Mouse (Mus musculus): ENCODE measurements around the gene Oosp2. TPM values are rescaled to one million over a fixed set of nuclear protein-coding genes. Genes with fewer than 3 reads are reported as not detected.

Gene Oosp2
- polyA plus RNA-seq, 1 experiment from 2014 or later: 0.19 TPM

GRCm38 (mm10) chr19:11613084-11613483 lies 47.3 kb downstream of the Oosp2 start:
- Histone ChIP-seq H3K27me3 (ENCODE audit: insufficient read depth, low read length) (no peaks in the 10 kb centered on the region), H3K9ac (replicated peaks) (no peak overlapping the region), H3K4me3 (ENCODE audit: low read depth, low read length) (no peak overlapping the region), H3K9me3 (ENCODE audit: low read length) (no peaks in the 10 kb centered on the region), H3K4me2 (ENCODE audit: low read depth, low read length) (no peak overlapping the region), H3K36me3 (replicated peaks; ENCODE audit: insufficient read depth, low read length) (no peaks in the 10 kb centered on the region), H3K4me1 (ENCODE audit: insufficient read depth) (peaks cover 2% of the 10 kb centered on the region; the same call in 1 of the 2 replicates), H3K27ac (ENCODE audit: low read depth) (no peak overlapping the region)
- DNase-seq: no peak
- ATAC-seq: no peak
- TF ChIP-seq EP300 (IDR thresholded peaks at IDR 0.05; ENCODE audit: low read depth) (peak; percentile 18; the same call in 1 of the 2 replicates), CTCF (IDR thresholded peaks at IDR 0.05; ENCODE audit: low read depth) (no peak)
- 44% methylated on average over 1 of the region's 1 CpGs for WGBS (ENCODE audit: insufficient replicate concordance)

DNA sequence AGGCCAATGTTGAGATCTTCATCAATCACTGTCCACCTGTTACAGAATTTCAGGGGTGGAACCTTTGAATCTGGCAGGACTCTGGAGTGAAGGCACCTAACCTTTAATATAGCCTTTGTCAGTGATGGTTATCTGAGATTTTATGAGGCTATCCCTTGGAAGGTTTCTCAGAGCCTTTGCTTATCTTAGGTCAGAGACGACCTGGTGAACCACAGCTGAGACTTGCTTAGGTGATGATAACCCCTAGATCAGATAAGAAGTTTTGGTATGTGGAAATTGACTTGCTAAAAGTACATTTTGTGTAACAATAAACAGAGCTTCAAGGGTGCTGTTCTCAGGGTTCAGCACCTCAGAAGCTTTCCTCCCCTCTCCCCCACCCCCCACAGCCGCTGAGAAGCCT lies 48.1 kb downstream of the Oosp2 start:
- TF ChIP-seq EP300 (IDR thresholded peaks at IDR 0.05; ENCODE audit: low read depth) (no peak), CTCF (IDR thresholded peaks at IDR 0.05; ENCODE audit: low read depth) (no peak)
- ATAC-seq (no peak), DNase-seq (no peak)
- no peak overlapping the region for H3K27ac ChIP-seq (ENCODE audit: low read depth)
- H3K9me3 ChIP-seq (ENCODE audit: low read length): no peaks in the 10 kb centered on the region
- H3K27me3 ChIP-seq (ENCODE audit: insufficient read depth, low read length): no peaks in the 10 kb centered on the region
- no peaks in the 10 kb centered on the region for H3K36me3 ChIP-seq (replicated peaks; ENCODE audit: insufficient read depth, low read length)
- H3K4me3 ChIP-seq (ENCODE audit: low read depth, low read length): no peak overlapping the region
- peaks cover 2% of the 10 kb centered on the region; the same call in 1 of the 2 replicates for H3K4me1 ChIP-seq (ENCODE audit: insufficient read depth)
- no peak overlapping the region for H3K4me2 ChIP-seq (ENCODE audit: low read depth, low read length)
- no peak overlapping the region for H3K9ac ChIP-seq (replicated peaks)
- 47% methylated on average over 2 of the region's 2 CpGs for WGBS (ENCODE audit: insufficient replicate concordance)

DNA sequence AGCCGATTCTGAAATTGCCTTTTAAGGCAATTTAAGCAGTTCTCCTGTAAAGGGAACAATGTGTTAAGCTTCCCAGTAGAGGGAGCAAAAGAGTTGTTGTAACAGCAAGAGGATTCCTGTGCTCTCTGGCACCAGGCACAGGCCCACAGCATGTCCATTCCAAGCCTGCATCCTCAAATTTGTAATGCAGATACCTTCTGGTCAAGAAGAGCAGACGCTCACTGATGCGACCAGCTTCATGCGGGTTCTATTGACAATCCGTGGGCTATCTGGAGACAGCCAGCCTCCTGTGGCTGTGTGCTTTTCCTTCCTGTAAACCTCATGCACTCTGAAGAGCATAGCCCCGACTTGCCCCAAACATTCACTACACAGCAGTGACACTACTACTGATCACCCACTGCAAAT lies 48.8 kb downstream of the Oosp2 start:
- Histone ChIP-seq H3K9me3 (ENCODE audit: low read length) (no peaks in the 10 kb centered on the region), H3K4me1 (ENCODE audit: insufficient read depth) (peaks cover 2% of the 10 kb centered on the region; the same call in 1 of the 2 replicates), H3K4me2 (ENCODE audit: low read depth, low read length) (no peak overlapping the region), H3K36me3 (replicated peaks; ENCODE audit: insufficient read depth, low read length) (no peaks in the 10 kb centered on the region), H3K4me3 (ENCODE audit: low read depth, low read length) (no peak overlapping the region), H3K27me3 (ENCODE audit: insufficient read depth, low read length) (no peaks in the 10 kb centered on the region), H3K9ac (replicated peaks) (no peak overlapping the region), H3K27ac (ENCODE audit: low read depth) (no peak overlapping the region)
- WGBS (ENCODE audit: insufficient replicate concordance): 11% methylated on average over 6 of the region's 6 CpGs
- DNase-seq (no peak), ATAC-seq (peak; percentile 54; the same call in 1 of the 2 replicates)
- peak; percentile 78 for TF ChIP-seq CTCF (IDR thresholded peaks at IDR 0.05; ENCODE audit: low read depth)
- no peak for TF ChIP-seq EP300 (IDR thresholded peaks at IDR 0.05; ENCODE audit: low read depth)

DNA sequence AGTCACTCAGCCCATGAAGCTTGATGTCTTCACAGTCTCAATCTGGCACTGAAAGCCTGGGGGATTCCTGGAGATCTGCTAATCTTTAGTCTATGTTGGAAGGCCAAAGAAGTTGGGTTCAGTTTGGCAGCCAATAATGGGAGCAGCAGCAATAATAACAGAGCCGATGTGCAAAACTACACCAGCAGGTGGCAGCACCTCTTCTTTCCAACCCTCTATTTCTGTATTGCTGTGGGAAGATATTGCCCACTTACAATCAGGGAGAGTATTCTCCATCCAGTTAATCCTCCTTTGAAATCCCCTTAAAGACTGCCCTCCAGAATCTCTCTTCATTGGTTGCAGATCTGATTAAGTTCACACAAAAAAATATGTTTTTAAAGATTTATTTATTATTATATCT lies 52.2 kb downstream of the Oosp2 start:
- DNase-seq: peak; percentile 69
- TF ChIP-seq CTCF (IDR thresholded peaks at IDR 0.05; ENCODE audit: low read depth): peak; percentile 77
- no peak for TF ChIP-seq EP300 (IDR thresholded peaks at IDR 0.05; ENCODE audit: low read depth)

DNA sequence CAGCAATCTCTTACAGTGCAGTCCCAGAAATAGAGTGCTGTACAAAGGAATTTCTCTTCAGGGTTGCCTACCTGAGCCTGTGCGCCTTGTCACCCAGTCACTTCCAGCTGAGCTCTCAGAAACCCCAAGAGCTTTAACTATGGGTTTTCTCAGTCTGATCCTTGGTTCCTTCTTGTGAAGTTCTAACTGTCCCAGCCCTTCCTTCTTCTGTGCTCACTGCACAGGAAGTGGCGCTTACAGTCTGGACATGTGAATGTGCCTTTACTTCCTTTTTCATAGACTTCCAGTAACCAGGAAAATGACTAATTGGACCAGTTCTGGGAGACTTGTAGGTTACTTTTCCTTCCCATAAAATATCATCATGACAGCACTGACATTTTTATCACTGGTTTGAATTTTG lies 55.8 kb downstream of the Oosp2 start, which contains the start of gene Ms4a6d:
Gene Ms4a6d, minus strand, starts transcription at position 247 of the 400 bp plus-strand sequence.
- Histone ChIP-seq H3K27me3 (ENCODE audit: insufficient read depth, low read length) (no peaks in the 10 kb centered on the region), H3K4me2 (ENCODE audit: low read depth, low read length) (no peak within 1 kb of the TSS), H3K36me3 (replicated peaks; ENCODE audit: insufficient read depth, low read length) (no peaks in the 10 kb centered on the region), H3K9me3 (ENCODE audit: low read length) (no peaks in the 10 kb centered on the region), H3K27ac (ENCODE audit: low read depth) (no peak within 1 kb of the TSS), H3K4me1 (ENCODE audit: insufficient read depth) (no peaks in the 10 kb centered on the region), H3K4me3 (ENCODE audit: low read depth, low read length) (no peak within 1 kb of the TSS), H3K9ac (replicated peaks) (no peak within 1 kb of the TSS)
- ATAC-seq (no peak), DNase-seq (no peak)
- TF ChIP-seq CTCF (IDR thresholded peaks at IDR 0.05; ENCODE audit: low read depth) (no peak), EP300 (IDR thresholded peaks at IDR 0.05; ENCODE audit: low read depth) (no peak)
- 49% methylated on average over 2 of the region's 2 CpGs for WGBS (ENCODE audit: insufficient replicate concordance)

More for the DNA sequence above, 52.2 kb downstream of the Oosp2 start:
- no peak for ATAC-seq
- Histone ChIP-seq H3K4me1 (ENCODE audit: insufficient read depth) (no peaks in the 10 kb centered on the region; the same call in 1 of the 2 replicates), H3K9ac (replicated peaks) (no peak overlapping the region), H3K27me3 (ENCODE audit: insufficient read depth, low read length) (no peaks in the 10 kb centered on the region), H3K27ac (ENCODE audit: low read depth) (no peak overlapping the region), H3K9me3 (ENCODE audit: low read length) (no peaks in the 10 kb centered on the region), H3K36me3 (replicated peaks; ENCODE audit: insufficient read depth, low read length) (no peaks in the 10 kb centered on the region), H3K4me3 (ENCODE audit: low read depth, low read length) (no peak overlapping the region), H3K4me2 (ENCODE audit: low read depth, low read length) (no peak overlapping the region)
- WGBS (ENCODE audit: insufficient replicate concordance): 4% methylated on average over 1 of the region's 1 CpGs

DNA sequence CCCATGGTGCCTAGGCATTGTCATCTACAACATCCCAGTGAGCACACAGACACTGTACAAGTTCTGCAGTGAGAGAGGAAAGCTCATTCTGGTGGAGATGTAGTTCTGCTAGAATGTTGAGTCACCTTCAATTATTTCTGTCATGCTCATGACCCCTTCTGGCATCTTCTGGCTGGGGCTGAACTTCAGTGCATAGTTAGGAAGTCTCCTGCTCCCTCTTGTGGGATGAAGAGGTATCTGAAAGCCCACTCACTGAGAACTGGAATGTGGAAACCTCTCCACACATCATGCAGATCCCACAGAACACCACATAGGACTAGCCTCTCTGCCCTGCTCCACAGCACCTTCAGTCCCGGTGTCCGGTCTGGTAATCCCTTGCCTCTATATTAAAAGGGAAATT lies 58.3 kb downstream of the Oosp2 start:
- Histone ChIP-seq H3K27me3 (ENCODE audit: insufficient read depth, low read length) (no peaks in the 10 kb centered on the region), H3K4me1 (ENCODE audit: insufficient read depth) (no peaks in the 10 kb centered on the region), H3K36me3 (replicated peaks; ENCODE audit: insufficient read depth, low read length) (no peaks in the 10 kb centered on the region), H3K9me3 (ENCODE audit: low read length) (no peaks in the 10 kb centered on the region), H3K9ac (replicated peaks) (no peak overlapping the region), H3K27ac (ENCODE audit: low read depth) (no peak overlapping the region), H3K4me3 (ENCODE audit: low read depth, low read length) (no peak overlapping the region), H3K4me2 (ENCODE audit: low read depth, low read length) (no peak overlapping the region)
- ATAC-seq (peak; percentile 40; the same call in 1 of the 2 replicates), DNase-seq (peak; percentile 26)
- 90% methylated on average over 2 of the region's 2 CpGs for WGBS (ENCODE audit: insufficient replicate concordance)
- TF ChIP-seq CTCF (IDR thresholded peaks at IDR 0.05; ENCODE audit: low read depth): peak; percentile 86
- TF ChIP-seq EP300 (IDR thresholded peaks at IDR 0.05; ENCODE audit: low read depth): no peak
